Mouse (Mus musculus) spleen, adult 2 months (tissue): ENCODE measurements around the gene Adam22.

Experiments
- CTCF ChIP-seq: fragments of 200-500 bp; IDR thresholded peaks from 2 replicates; pipeline ENCODE4 v1.5.1; 2011; ENCODE audit warnings: mild to moderate bottlenecking, inconsistent platforms; ENCODE audit not compliant: insufficient read depth, insufficient read length, insufficient replicate concordance; ENCODE audit errors: extremely low read depth
- POLR2A ChIP-seq: fragments of 200-500 bp; IDR thresholded peaks from 2 replicates; pipeline ENCODE4 v1.6.1; 2011; ENCODE audit warnings: low read depth, low read length, inconsistent platforms

- no peak for TF ChIP-seq POLR2A
- no peak for TF ChIP-seq CTCF
Measured at GRCm38 (mm10) chr5:8129750-8130149, 238.2 kb downstream of the Adam22 start.
